Comparison of ENCODE assay signal across 19 mouse cellular contexts in genomic region chr2:31228768-31229311, GRCm38 (mm10). TPM values are rescaled to one million over a fixed set of nuclear protein-coding genes. Genes with fewer than 3 reads are reported as not detected.
DNase-seq lines count a peak whose midpoint lies in the region; ATAC-seq and TF ChIP-seq lines count a peak whose summit lies in the region.
"Had no signal": no experiment of that assay in that cellular context is flagged by ENCODE, and none has a peak within 500 bp of the region (broad histone marks: within the 10 kb centered on the region; RNA-seq: fewer than 3 reads in every experiment).

No protein-coding gene starts in this region.

- no peaks in the 10 kb centered on the region for H3K9me3 ChIP-seq in midbrain, postnatal 0 days (ENCODE audit: low read length)
- H3K9me3 ChIP-seq in midbrain, embryonic 15.5 days: no peaks in the 10 kb centered on the region
- no peaks in the 10 kb centered on the region for H3K9me3 ChIP-seq in heart, embryonic 10.5 days
- H3K9me3 ChIP-seq: hindbrain, embryonic 15.5 days; liver, embryonic 13.5 days had no signal

- 50% methylated on average over 1 of the region's 1 CpGs for WGBS in kidney, adult 2 months
- WGBS in midbrain, postnatal 0 days: 39% methylated on average over 1 of the region's 1 CpGs
- 43% methylated on average over 1 of the region's 1 CpGs for WGBS in midbrain, embryonic 15.5 days
- 39% methylated on average over 1 of the region's 1 CpGs for WGBS in heart, embryonic 10.5 days

- DNase-seq in kidney, adult 2 months: peak; percentile 19
- DNase-seq in kidney, adult 11 months: no peak
- no peak for DNase-seq in midbrain, postnatal 0 days (ENCODE audit: low spot score)
- peak; percentile 51 for DNase-seq in ES-CJ7 (ENCODE audit: low read depth, low spot score)
- DNase-seq in adrenal gland, postnatal 4 days (ENCODE audit: low spot score in 2 of 2): no peak
- DNase-seq in heart, embryonic 10.5 days (ENCODE audit: low spot score): no peak
- DNase-seq: adrenal gland, postnatal 36 days; cerebellum, postnatal 10 days; heart, postnatal 14 days; layer of hippocampus, adult 9-11 months; liver, embryonic 13.5 days; lung, postnatal 14 days; retina, postnatal 1 day had no signal

- H3K9ac ChIP-seq in midbrain, postnatal 0 days (replicated peaks; ENCODE audit: low read length, poor library complexity, severe bottlenecking): no peak overlapping the region
- no peak overlapping the region for H3K9ac ChIP-seq in midbrain, embryonic 15.5 days
- H3K9ac ChIP-seq: hindbrain, embryonic 15.5 days; liver, embryonic 13.5 days had no signal

- H3K4me3 ChIP-seq in kidney, adult 2 months (ENCODE audit: insufficient read depth, low read depth, low read length): no peak overlapping the region
- no peak overlapping the region for H3K4me3 ChIP-seq in midbrain, postnatal 0 days (ENCODE audit: low read depth, low read length)
- H3K4me3 ChIP-seq in midbrain, embryonic 15.5 days: no peak overlapping the region
- H3K4me3 ChIP-seq in heart, embryonic 10.5 days: no peak overlapping the region
- H3K4me3 ChIP-seq: hindbrain, embryonic 15.5 days; liver, embryonic 13.5 days; myocyte had no signal

- no peaks in the 10 kb centered on the region for H3K4me1 ChIP-seq in kidney, adult 2 months (ENCODE audit: control insufficient read depth, insufficient read depth, low read length)
- H3K4me1 ChIP-seq in midbrain, postnatal 0 days (ENCODE audit: insufficient read depth, low read length): no peaks in the 10 kb centered on the region
- no peaks in the 10 kb centered on the region for H3K4me1 ChIP-seq in midbrain, embryonic 15.5 days
- H3K4me1 ChIP-seq in heart, embryonic 10.5 days: no peaks in the 10 kb centered on the region
- H3K4me1 ChIP-seq: hindbrain, embryonic 15.5 days; liver, embryonic 13.5 days had no signal

- H3K4me2 ChIP-seq in midbrain, postnatal 0 days (ENCODE audit: low read depth, low read length, poor library complexity, severe bottlenecking): no peak overlapping the region
- H3K4me2 ChIP-seq in midbrain, embryonic 15.5 days: no peak overlapping the region
- H3K4me2 ChIP-seq: hindbrain, embryonic 15.5 days; liver, embryonic 13.5 days; midbrain, embryonic 11.5 days had no signal

- no peaks in the 10 kb centered on the region for H3K36me3 ChIP-seq in kidney, adult 2 months (ENCODE audit: control insufficient read depth, insufficient read depth, low read length)
- H3K36me3 ChIP-seq in midbrain, postnatal 0 days (ENCODE audit: insufficient read depth, low read length): no peaks in the 10 kb centered on the region
- no peaks in the 10 kb centered on the region for H3K36me3 ChIP-seq in midbrain, embryonic 15.5 days (replicated peaks)
- H3K36me3 ChIP-seq in heart, embryonic 10.5 days: no peaks in the 10 kb centered on the region
- H3K36me3 ChIP-seq: hindbrain, embryonic 15.5 days; liver, embryonic 13.5 days had no signal

- 0 out of 2 replicates have a peak, but pooled peaks have one; percentile 7 for TF ChIP-seq CTCF in kidney, adult 2 months (conservative IDR thresholded peaks at IDR 0.05; ENCODE audit: insufficient read depth, insufficient read length, low read depth, low read length)
- TF ChIP-seq CTCF in midbrain, postnatal 0 days (IDR thresholded peaks at IDR 0.05): peak; percentile 26

- no peaks in the 10 kb centered on the region for H3K27me3 ChIP-seq in kidney, adult 2 months (replicated peaks; ENCODE audit: control insufficient read depth, insufficient read depth, low read length)
- H3K27me3 ChIP-seq in midbrain, postnatal 0 days (ENCODE audit: insufficient read depth, low read length): no peaks in the 10 kb centered on the region
- no peaks in the 10 kb centered on the region for H3K27me3 ChIP-seq in midbrain, embryonic 15.5 days (replicated peaks)
- no peaks in the 10 kb centered on the region for H3K27me3 ChIP-seq in heart, embryonic 10.5 days (ENCODE audit: insufficient read depth, poor library complexity, severe bottlenecking)
- H3K27me3 ChIP-seq: hindbrain, embryonic 15.5 days; liver, embryonic 13.5 days had no signal

- H3K27ac ChIP-seq in kidney, adult 2 months (ENCODE audit: insufficient read depth, low read depth, low read length): no peak overlapping the region
- H3K27ac ChIP-seq in midbrain, postnatal 0 days (ENCODE audit: low read depth, low read length): no peak overlapping the region
- H3K27ac ChIP-seq in midbrain, embryonic 15.5 days: no peak overlapping the region
- H3K27ac ChIP-seq in heart, embryonic 10.5 days: no peak overlapping the region
- H3K27ac ChIP-seq: hindbrain, embryonic 15.5 days; liver, embryonic 13.5 days had no signal

- no peak for TF ChIP-seq POLR2A in kidney, adult 2 months (IDR thresholded peaks at IDR 0.05; ENCODE audit: low read depth, low read length)

- no peak for ATAC-seq in midbrain, postnatal 0 days (ENCODE audit: low FRiP score)
- ATAC-seq in midbrain, embryonic 15.5 days (replicated peaks): no peak
- ATAC-seq: forebrain, embryonic 16.5 days had no signal

RNA-seq across cellular contexts. Expression of gene Ncs1, which starts 16.8 kb away (rescaled TPM):
- polyA plus RNA-seq in kidney, adult 2 months (2012; rRNA removed): 3.5 and 3.9 TPM in 2 replicates
- total RNA-seq in midbrain, postnatal 0 days (2014; rRNA removed): 190 and 202 TPM in 2 replicates
- polyA plus RNA-seq in midbrain, postnatal 0 days (2015; fragmentation: Nextera tagmentation; extraction: Ambion mirVana): 181 and 183 TPM in 2 replicates
- polyA plus RNA-seq in midbrain, embryonic 15.5 days (2015; fragmentation: Nextera tagmentation; extraction: Ambion mirVana): 172 and 183 TPM in 2 replicates
- 10 to 100 TPM in 1 of 2 experiments, 1 to 10 TPM in 1; 8.0 to 15.4 TPM for total RNA-seq in adrenal gland, postnatal 4 days (2021)
- 44.7 and 51.8 TPM in 2 replicates for polyA plus RNA-seq in heart, embryonic 10.5 days (2016; fragmentation: Nextera tagmentation; extraction: Ambion mirVana)
- total RNA-seq: neutrophil, adult 5-6 weeks had no signal

Comparison
In these comparisons a context has a peak if more than half of its experiments do, and no peak if none do; other contexts are left out.
1. DNase-seq: peak in kidney, adult 2 months (single experiment) and ES-CJ7 (single experiment); none in kidney, adult 11 months (single experiment), midbrain, postnatal 0 days (single experiment), adrenal gland, postnatal 4 days (0 of 2) and heart, embryonic 10.5 days (single experiment).